Mouse (Mus musculus): ENCODE measurements around the gene Atg3. TPM values are rescaled to one million over a fixed set of nuclear protein-coding genes. Genes with fewer than 3 reads are reported as not detected.
A peak's percentile ranks its signal among the peaks of the same experiment; 100 is the strongest.

The Atg3 gene
- polyA plus RNA-seq (2015; fragmentation: Nextera tagmentation; extraction: Ambion mirVana), result 33.9 and 36.2 TPM in 2 replicates

DNA sequence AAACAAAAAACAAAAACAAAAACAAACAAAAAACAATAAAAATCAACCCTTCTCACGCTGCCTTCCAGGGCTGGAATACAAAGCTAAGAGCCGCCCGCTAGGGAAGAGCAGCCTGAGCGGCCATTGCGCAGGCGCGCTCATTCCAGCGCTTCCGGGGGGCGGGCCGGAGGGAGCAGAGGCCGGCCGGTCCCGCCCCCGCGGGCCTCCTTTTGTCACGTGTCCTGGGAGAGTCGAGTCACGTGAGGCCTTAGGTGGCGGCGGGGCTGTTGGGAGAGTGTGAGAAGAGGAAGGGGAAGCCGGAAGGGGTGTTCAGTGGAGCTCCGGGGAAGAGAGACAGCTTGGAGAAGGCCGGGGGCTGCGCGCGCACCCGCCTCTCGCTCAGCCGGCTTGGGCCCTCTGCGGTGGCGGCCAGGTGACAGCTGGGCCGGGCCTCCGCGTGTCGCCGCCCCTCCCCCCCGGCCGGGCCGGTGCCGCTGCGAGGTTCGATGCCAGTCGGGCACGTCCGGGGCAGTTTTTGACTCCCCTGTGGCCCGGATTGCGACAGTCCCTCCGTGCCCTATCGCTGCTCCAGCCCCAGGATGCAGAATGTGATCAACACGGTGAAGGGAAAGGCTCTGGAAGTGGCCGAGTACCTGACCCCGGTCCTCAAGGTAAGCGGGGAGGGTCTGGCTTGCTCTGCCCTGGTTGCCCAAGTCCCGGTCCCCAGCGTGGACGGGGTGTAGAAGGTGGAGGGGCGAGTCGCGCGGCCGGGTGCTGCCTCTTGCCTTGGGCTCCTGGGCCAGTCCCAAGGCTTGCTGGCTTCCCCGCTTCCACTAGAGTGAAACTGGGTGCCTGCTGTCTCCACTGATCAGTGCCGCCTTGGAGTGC is at the start of gene Atg3, which contains the start of gene Slc35a5:
TSS of gene Atg3 (plus strand) at position 264 of the 867 bp plus-strand sequence.
TSS of gene Slc35a5 (minus strand) at position 185 of the 867 bp plus-strand sequence.
- Histone ChIP-seq H3K27me3 (ENCODE audit: control insufficient read depth, insufficient read depth, low read length) (no peaks in the 10 kb centered on the region), H3K4me2 (ENCODE audit: low read depth, low read length) (peak within 1 kb of the TSS; percentile 92), H3K9me3 (replicated peaks; ENCODE audit: control insufficient read depth, low read length) (no peaks in the 10 kb centered on the region), H3K4me1 (ENCODE audit: control insufficient read depth, insufficient read depth, low read length) (peaks cover 12% of the 10 kb centered on the region; the same call in 1 of the 2 replicates), H3K9ac (ENCODE audit: low read length) (peak within 1 kb of the TSS; percentile 93), H3K27ac (ENCODE audit: low read length) (peak within 1 kb of the TSS; percentile 91), H3K4me3 (replicated peaks; ENCODE audit: low read length) (peak within 1 kb of the TSS; percentile 89), H3K36me3 (ENCODE audit: control insufficient read depth, insufficient read depth, low read length) (no peaks in the 10 kb centered on the region)
- peak; percentile 98 for ATAC-seq (ENCODE audit: insufficient read depth, low FRiP score)
- under 1% methylated on average over 63 of the region's 64 CpGs for WGBS

DNA sequence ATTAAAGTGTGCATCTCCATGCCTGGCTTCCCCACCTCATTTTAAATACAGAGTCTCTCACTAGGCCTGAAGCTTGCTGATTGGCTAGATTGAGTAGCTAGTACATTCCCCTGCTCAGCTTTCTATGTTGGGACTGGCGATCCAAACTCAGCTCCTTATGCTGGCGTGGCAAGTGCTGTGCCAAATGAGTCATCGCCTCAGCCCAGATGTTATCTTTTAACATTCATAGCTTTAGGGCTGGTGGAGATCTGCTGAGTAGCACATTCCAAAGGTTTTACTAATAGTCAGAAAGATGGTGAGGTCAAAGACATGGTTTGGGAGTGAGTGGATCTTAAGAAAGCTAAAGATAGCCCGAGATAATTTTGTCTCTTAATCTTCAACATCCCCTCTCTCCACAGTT is 48.1 kb upstream of the Atg3 start:
- Histone ChIP-seq H3K27me3 (ENCODE audit: control insufficient read depth, insufficient read depth, low read length) (no peaks in the 10 kb centered on the region), H3K9ac (ENCODE audit: low read length) (no peak overlapping the region), H3K36me3 (ENCODE audit: control insufficient read depth, insufficient read depth, low read length) (no peaks in the 10 kb centered on the region), H3K27ac (ENCODE audit: low read length) (no peak overlapping the region), H3K4me2 (ENCODE audit: low read depth, low read length) (no peak overlapping the region), H3K4me3 (replicated peaks; ENCODE audit: low read length) (no peak overlapping the region), H3K9me3 (replicated peaks; ENCODE audit: control insufficient read depth, low read length) (no peaks in the 10 kb centered on the region), H3K4me1 (ENCODE audit: control insufficient read depth, insufficient read depth, low read length) (no peaks in the 10 kb centered on the region)
- peak; percentile 83; the same call in 1 of the 2 replicates for ATAC-seq (ENCODE audit: insufficient read depth, low FRiP score)
- WGBS, result 31% methylated on average over 4 of the region's 4 CpGs

DNA sequence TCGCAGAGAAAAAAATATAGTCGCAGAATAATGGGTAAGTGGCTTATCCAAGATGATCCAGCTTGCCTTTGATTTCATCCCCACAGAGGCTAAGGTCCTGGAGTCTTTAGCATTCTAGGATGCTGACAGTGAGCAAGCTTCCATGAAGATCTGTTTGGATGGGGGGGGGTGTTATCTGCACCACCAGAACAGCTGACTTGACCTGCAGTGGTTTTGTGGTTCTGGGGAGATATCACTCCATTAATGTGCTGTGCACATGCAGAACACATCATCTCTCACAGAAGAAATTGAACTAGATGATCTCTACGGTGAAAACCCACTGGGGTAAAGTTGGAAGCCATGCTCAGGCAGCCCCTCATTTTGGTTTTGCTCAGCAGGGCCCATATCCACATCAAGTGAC is 41.4 kb upstream of the Atg3 start:
- no peak overlapping the region for H3K4me2 ChIP-seq (ENCODE audit: low read depth, low read length)
- no peaks in the 10 kb centered on the region for H3K36me3 ChIP-seq (ENCODE audit: control insufficient read depth, insufficient read depth, low read length)
- H3K4me3 ChIP-seq (replicated peaks; ENCODE audit: low read length), result no peak overlapping the region
- H3K9ac ChIP-seq (ENCODE audit: low read length), result no peak overlapping the region
- H3K27ac ChIP-seq (ENCODE audit: low read length), result no peak overlapping the region
- H3K27me3 ChIP-seq (ENCODE audit: control insufficient read depth, insufficient read depth, low read length), result no peaks in the 10 kb centered on the region
- WGBS, result 88% methylated on average over 3 of the region's 3 CpGs
- H3K4me1 ChIP-seq (ENCODE audit: control insufficient read depth, insufficient read depth, low read length), result no peaks in the 10 kb centered on the region
- ATAC-seq (ENCODE audit: insufficient read depth, low FRiP score), result no peak
- no peaks in the 10 kb centered on the region for H3K9me3 ChIP-seq (replicated peaks; ENCODE audit: control insufficient read depth, low read length)

DNA sequence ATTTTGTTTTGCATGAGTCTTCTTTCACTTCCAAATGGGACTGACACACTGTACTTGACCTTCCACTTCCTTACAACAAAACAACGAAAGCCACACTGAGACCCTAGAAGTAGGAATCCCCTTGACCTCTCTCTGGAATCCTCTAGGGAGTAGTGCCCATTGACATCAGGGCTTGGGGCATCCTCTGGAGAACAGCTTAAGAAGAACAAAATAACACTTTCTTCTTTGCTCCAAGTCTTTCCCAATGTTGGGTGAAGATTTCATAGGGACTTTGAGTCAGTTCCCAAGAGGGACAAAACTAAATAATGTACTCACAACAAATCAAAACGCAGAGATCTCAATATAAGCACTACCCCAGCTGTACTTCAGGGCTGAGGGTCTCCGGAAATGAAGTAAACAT is 39.8 kb upstream of the Atg3 start:
- 74% methylated on average over 3 of the region's 3 CpGs for WGBS
- H3K27ac ChIP-seq (ENCODE audit: low read length), result no peak overlapping the region
- no peaks in the 10 kb centered on the region for H3K27me3 ChIP-seq (ENCODE audit: control insufficient read depth, insufficient read depth, low read length)
- no peak overlapping the region for H3K4me3 ChIP-seq (replicated peaks; ENCODE audit: low read length)
- H3K4me1 ChIP-seq (ENCODE audit: control insufficient read depth, insufficient read depth, low read length), result no peaks in the 10 kb centered on the region
- H3K36me3 ChIP-seq (ENCODE audit: control insufficient read depth, insufficient read depth, low read length), result no peaks in the 10 kb centered on the region
- H3K4me2 ChIP-seq (ENCODE audit: low read depth, low read length), result no peak overlapping the region
- H3K9me3 ChIP-seq (replicated peaks; ENCODE audit: control insufficient read depth, low read length), result no peaks in the 10 kb centered on the region
- no peak overlapping the region for H3K9ac ChIP-seq (ENCODE audit: low read length)
- no peak for ATAC-seq (ENCODE audit: insufficient read depth, low FRiP score)

GRCm38 (mm10) chr16:45120844-45121425 is 37.6 kb upstream of the Atg3 start:
- WGBS, result 40% methylated on average over 5 of the region's 5 CpGs
- Histone ChIP-seq H3K4me2 (ENCODE audit: low read depth, low read length) (no peak overlapping the region), H3K9ac (ENCODE audit: low read length) (no peak overlapping the region), H3K27ac (ENCODE audit: low read length) (no peak overlapping the region), H3K36me3 (ENCODE audit: control insufficient read depth, insufficient read depth, low read length) (no peaks in the 10 kb centered on the region), H3K9me3 (replicated peaks; ENCODE audit: control insufficient read depth, low read length) (no peaks in the 10 kb centered on the region), H3K27me3 (ENCODE audit: control insufficient read depth, insufficient read depth, low read length) (no peaks in the 10 kb centered on the region), H3K4me1 (ENCODE audit: control insufficient read depth, insufficient read depth, low read length) (no peaks in the 10 kb centered on the region), H3K4me3 (replicated peaks; ENCODE audit: low read length) (no peak overlapping the region)
- ATAC-seq (ENCODE audit: insufficient read depth, low FRiP score), result peak; percentile 17; the same call in 1 of the 2 replicates

DNA sequence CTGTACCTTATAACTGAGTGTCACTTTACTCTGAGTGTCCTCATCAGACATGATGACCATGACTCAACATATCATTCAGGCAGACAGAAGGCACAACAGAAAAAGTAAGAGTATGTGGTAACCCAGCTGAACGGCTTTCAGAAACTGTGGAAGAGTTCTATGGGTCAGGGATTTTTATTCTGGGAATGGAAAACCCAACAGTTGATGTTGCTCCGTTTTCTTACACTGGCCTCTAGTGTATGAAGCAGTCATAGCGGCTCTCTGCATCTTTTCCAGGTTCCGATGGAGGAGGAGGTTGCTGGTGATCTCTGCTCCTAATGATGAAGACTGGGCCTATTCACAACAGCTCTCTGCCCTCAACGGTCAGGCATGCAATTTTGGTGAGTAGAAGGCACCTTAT is 36.0 kb upstream of the Atg3 start:
- WGBS, result 65% methylated on average over 5 of the region's 5 CpGs

DNA sequence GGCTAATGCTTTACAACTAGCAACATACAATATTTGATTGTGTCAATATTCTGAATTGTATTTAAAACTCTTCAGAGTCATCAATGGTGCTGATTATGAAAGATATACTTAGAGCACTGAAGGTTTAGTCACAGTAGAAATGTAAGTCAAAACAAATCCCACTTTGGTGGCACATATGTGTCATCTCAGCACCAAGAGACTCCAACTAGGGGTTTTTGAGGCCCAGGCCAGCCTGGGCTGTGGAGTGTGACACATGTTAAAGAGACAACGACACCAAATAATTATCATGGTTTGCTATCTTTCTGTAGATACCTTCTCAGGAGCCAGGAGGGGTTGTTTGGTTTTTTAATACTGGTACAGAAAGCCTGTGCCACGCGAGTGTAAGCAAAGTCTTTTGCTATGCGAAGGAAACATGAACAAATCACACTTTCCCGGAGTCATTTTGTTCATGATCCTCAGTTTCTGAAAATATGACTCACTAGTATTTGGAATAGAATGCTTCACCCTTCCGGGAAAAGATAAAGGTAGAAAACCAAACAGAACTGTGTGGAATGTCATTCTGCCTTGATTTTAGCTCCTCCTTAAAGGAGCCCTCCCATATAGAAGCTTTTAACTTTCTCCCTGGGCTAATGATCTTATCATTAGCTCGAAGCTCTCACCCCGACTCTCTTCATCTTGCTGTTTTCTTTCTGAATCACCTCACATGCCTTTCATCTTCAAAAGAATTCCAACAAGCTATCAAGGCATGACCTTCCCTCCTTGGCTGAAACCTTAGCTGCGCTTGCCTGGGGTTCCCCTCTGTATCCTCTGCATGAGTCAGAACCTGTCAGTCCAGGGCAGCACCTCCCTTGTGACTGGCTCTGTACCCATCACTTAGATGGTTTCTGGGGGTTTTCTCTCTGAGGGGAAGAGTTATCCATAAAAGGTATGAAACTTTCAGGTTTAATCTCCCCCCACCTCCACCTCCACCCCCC is 34.1 kb upstream of the Atg3 start:
- H3K4me2 ChIP-seq (ENCODE audit: low read depth, low read length), result no peak overlapping the region
- H3K27ac ChIP-seq (ENCODE audit: low read length), result peak overlapping the region; percentile 70
- H3K9me3 ChIP-seq (replicated peaks; ENCODE audit: control insufficient read depth, low read length), result no peaks in the 10 kb centered on the region
- H3K4me3 ChIP-seq (replicated peaks; ENCODE audit: low read length), result no peak overlapping the region
- WGBS, result 52% methylated on average over 9 of the region's 9 CpGs
- H3K27me3 ChIP-seq (ENCODE audit: control insufficient read depth, insufficient read depth, low read length), result no peaks in the 10 kb centered on the region
- no peaks in the 10 kb centered on the region for H3K4me1 ChIP-seq (ENCODE audit: control insufficient read depth, insufficient read depth, low read length)
- no peak overlapping the region for H3K9ac ChIP-seq (ENCODE audit: low read length)
- H3K36me3 ChIP-seq (ENCODE audit: control insufficient read depth, insufficient read depth, low read length), result no peaks in the 10 kb centered on the region
- ATAC-seq (ENCODE audit: insufficient read depth, low FRiP score), result no peak

More for the DNA sequence above, 36.0 kb upstream of the Atg3 start:
- Histone ChIP-seq H3K27me3 (ENCODE audit: control insufficient read depth, insufficient read depth, low read length) (no peaks in the 10 kb centered on the region), H3K4me1 (ENCODE audit: control insufficient read depth, insufficient read depth, low read length) (no peaks in the 10 kb centered on the region), H3K9ac (ENCODE audit: low read length) (no peak overlapping the region), H3K4me2 (ENCODE audit: low read depth, low read length) (no peak overlapping the region), H3K9me3 (replicated peaks; ENCODE audit: control insufficient read depth, low read length) (no peaks in the 10 kb centered on the region), H3K36me3 (ENCODE audit: control insufficient read depth, insufficient read depth, low read length) (no peaks in the 10 kb centered on the region), H3K27ac (ENCODE audit: low read length) (no peak overlapping the region), H3K4me3 (replicated peaks; ENCODE audit: low read length) (no peak overlapping the region)
- no peak for ATAC-seq (ENCODE audit: insufficient read depth, low FRiP score)

DNA sequence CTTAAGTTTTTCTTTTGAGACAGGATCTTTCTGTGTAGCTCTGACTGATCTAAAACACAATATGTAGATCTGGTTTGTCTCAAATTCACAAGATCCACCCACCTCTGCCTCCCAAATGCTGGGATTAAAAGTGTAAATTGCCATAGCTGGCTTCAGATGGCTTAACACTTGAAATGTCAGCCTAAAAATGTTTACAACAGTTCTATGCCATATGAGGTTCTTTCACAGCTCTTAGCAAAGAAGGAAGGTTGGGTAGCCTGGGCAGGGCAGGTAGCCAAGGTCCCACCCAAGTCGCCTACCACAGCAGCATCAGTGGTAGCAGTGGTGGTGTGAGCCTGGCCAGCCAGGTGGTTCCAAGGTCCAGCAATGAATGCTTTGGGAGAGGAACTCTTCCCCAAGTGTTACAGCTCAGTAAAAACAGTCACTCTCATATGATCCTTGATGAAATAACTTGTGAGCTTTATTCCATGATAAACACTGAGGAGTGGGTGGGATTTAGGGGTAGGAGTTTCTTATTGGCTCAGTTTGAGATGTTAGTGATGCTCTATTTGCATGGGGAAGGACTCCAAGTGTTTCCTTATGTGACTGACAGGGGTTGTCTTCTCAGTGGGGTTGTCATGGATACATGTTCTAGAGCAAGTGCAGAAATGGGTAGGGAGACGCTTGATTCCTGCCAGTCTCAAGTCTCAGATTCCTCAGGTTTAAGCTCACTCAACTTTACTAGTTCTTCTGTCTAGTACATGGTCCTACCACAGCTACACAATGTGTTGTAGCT is 30.5 kb upstream of the Atg3 start:
- WGBS, result 82% methylated on average over 2 of the region's 2 CpGs
- Histone ChIP-seq H3K36me3 (ENCODE audit: control insufficient read depth, insufficient read depth, low read length) (no peaks in the 10 kb centered on the region), H3K4me2 (ENCODE audit: low read depth, low read length) (no peak overlapping the region), H3K27ac (ENCODE audit: low read length) (no peak overlapping the region), H3K27me3 (ENCODE audit: control insufficient read depth, insufficient read depth, low read length) (no peaks in the 10 kb centered on the region), H3K4me1 (ENCODE audit: control insufficient read depth, insufficient read depth, low read length) (no peaks in the 10 kb centered on the region), H3K4me3 (replicated peaks; ENCODE audit: low read length) (no peak overlapping the region), H3K9me3 (replicated peaks; ENCODE audit: control insufficient read depth, low read length) (no peaks in the 10 kb centered on the region), H3K9ac (ENCODE audit: low read length) (no peak overlapping the region)
- no peak for ATAC-seq (ENCODE audit: insufficient read depth, low FRiP score)

Measured in stomach, embryonic 16.5 days (tissue).